Mouse (Mus musculus) kidney, postnatal 0 days (tissue): Measurements from ENCODE around the gene Casp4. TPM values are rescaled to one million over a fixed set of nuclear protein-coding genes. Genes with fewer than 3 reads are reported as not detected.

Source experiments
- ATAC-seq: fragments of 200-750 bp; cut with Nextera tagmentation; replicated peaks from 2 replicates; pipeline ENCODE4 v1.8.0; 2017; ENCODE audit warnings: low read depth, moderate number of reproducible peaks, moderate TSS enrichment, moderate library complexity; ENCODE audit not compliant: low FRiP score
- DNase-seq: peaks from one replicate; pipeline ENCODE4 v3.0.0-alpha.2; 2016; ENCODE audit warnings: low spot score
- H3K27ac ChIP-seq: fragments of 300-500 bp; sonication (generic); 2 replicates; pipeline ENCODE4 v1.5.1; 2014; ENCODE audit warnings: mild to moderate bottlenecking
- H3K27me3 ChIP-seq: fragments of 300-500 bp; sonication (generic); 2 replicates; pipeline ENCODE4 v1.6.1; 2014; ENCODE audit warnings: low read length, mixed read lengths; ENCODE audit not compliant: insufficient read depth
- H3K36me3 ChIP-seq: fragments of 300-500 bp; sonication (generic); 2 replicates; pipeline ENCODE4 v1.6.1; 2014; ENCODE audit warnings: low read length, mixed read lengths; ENCODE audit not compliant: insufficient read depth
- H3K4me1 ChIP-seq: fragments of 300-500 bp; sonication (generic); replicated peaks from 2 replicates; pipeline ENCODE4 v1.6.1; 2014; ENCODE audit warnings: antibody characterized with exemption, low read length, mixed read lengths; ENCODE audit not compliant: insufficient read depth
- H3K4me2 ChIP-seq: fragments of 300-500 bp; sonication (generic); 2 replicates; pipeline ENCODE4 v1.6.1; 2014; ENCODE audit warnings: mild to moderate bottlenecking, low read length, moderate library complexity, mixed read lengths
- H3K4me3 ChIP-seq: fragments of 300-500 bp; sonication (generic); replicated peaks from 2 replicates; pipeline ENCODE4 v1.5.1; 2014; ENCODE audit warnings: low read depth, low read length
- H3K9ac ChIP-seq: fragments of 300-500 bp; sonication (generic); 2 replicates; pipeline ENCODE4 v1.6.1; 2014; ENCODE audit warnings: low read depth, low read length
- H3K9me3 ChIP-seq: fragments of 300-500 bp; sonication (generic); replicated peaks from 2 replicates; pipeline ENCODE4 v1.6.1; 2016; ENCODE audit warnings: low read length, inconsistent platforms, mixed read lengths
- CTCF ChIP-seq: IDR thresholded peaks from 2 replicates; pipeline ENCODE4 v1.5.1; 2016; ENCODE audit warnings: antibody characterized with exemption, low read depth, mild to moderate bottlenecking, moderate library complexity
- WGBS: fragments of 180-500 bp; shearing (Covaris S2); extraction: QIAGEN DNeasy Blood & Tissue Kit; methylation state at CpG from one replicate; pipeline ENCODE4 v1.1.7; 2014; 5-methylcytosine and 5-hydroxymethylcytosine counted together
- polyA plus RNA-seq: library from polyadenylated mRNA; unstranded; fragments of >200 nt; fragmentation: Nextera tagmentation; extraction: Ambion mirVana; gene quantifications from 2 replicates; pipeline ENCODE4 v1.2.1, GENCODE M21; 2015

The Casp4 gene
- polyA plus RNA-seq, 1 experiment from 2014 or later = 6.5 TPM

DNA sequence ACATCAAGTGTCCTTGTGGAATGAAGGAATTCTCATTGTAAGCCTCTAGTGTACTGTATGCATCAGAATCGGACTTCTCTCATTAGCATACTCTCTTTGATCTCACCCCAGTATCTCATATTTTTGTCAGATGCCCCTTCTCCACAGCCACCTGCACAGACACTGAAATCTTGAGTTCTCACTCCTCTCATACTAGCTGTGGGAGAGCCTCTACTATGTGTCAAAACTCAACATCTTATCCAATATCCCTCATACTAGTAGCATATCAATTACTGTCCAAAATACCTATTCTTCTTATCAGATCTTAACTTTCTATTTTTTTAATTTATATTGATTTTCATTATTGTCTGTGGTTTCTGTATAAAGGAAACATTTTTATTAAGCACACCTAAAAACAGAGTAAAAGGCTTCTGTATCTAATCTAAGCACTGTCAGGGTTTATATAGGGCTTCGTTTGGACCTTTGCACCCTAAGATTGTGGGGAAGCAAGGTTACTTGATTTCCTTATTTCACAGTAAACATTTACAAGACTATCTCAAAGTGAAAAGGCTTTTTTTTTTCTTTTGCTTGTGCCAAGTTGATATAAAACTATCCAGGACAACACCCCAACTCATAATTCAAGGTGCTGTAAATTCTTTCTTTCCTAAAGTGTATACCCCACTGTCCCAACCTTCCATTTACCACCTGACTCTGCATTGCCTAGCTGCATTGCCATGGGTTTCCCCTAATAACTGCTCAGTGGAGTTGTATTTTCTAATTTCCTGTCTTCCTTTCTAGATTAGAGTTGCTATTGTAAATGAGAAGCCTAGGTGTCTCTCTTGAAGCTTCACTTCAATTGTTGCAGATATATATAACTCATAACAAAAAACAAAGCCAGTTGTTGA, 12.0 kb upstream of the Casp4 start:
- no peak for ATAC-seq
- DNase-seq = no peak
- H3K27me3 ChIP-seq = no peaks in the 10 kb centered on the region
- no peaks in the 10 kb centered on the region for H3K36me3 ChIP-seq
- no peaks in the 10 kb centered on the region for H3K4me1 ChIP-seq
- H3K4me2 ChIP-seq = no peak overlapping the region
- H3K4me3 ChIP-seq = no peak overlapping the region
- no peaks in the 10 kb centered on the region for H3K9me3 ChIP-seq
- no peak for TF ChIP-seq CTCF
- WGBS = 64% methylated on average over 2 of the region's 2 CpGs
- H3K9ac ChIP-seq = no peak overlapping the region
- no peak overlapping the region for H3K27ac ChIP-seq

GRCm38 (mm10) chr9:5298329-5299131, 10.1 kb upstream of the Casp4 start, which contains the start of gene Casp1:
Casp1 (plus strand) TSS chr9:5298517.
- Histone ChIP-seq H3K27ac (no peak within 1 kb of the TSS), H3K27me3 (no peaks in the 10 kb centered on the region), H3K9ac (no peak within 1 kb of the TSS), H3K4me1 (no peaks in the 10 kb centered on the region), H3K9me3 (no peaks in the 10 kb centered on the region), H3K36me3 (no peaks in the 10 kb centered on the region), H3K4me2 (no peak within 1 kb of the TSS), H3K4me3 (no peak within 1 kb of the TSS)
- no peak for TF ChIP-seq CTCF
- DNase-seq = no peak
- no peak for ATAC-seq
- 75% methylated on average over 11 of the region's 11 CpGs for WGBS

DNA sequence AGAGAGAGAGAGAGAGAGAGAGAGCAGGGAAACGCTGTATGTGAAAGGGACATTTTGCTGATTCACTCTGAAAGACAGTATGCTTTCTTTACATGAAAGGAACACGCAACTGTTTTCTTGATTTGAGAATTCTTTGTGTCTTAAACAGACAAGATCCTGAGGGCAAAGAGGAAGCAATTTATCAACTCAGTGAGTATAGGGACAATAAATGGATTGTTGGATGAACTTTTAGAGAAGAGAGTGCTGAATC, 9.6 kb upstream of the Casp4 start:
- ATAC-seq (no peak), DNase-seq (no peak)
- Histone ChIP-seq H3K4me1 (no peaks in the 10 kb centered on the region), H3K36me3 (no peaks in the 10 kb centered on the region), H3K9ac (no peak overlapping the region), H3K27ac (no peak overlapping the region), H3K4me2 (no peak overlapping the region), H3K4me3 (no peak overlapping the region), H3K9me3 (no peaks in the 10 kb centered on the region), H3K27me3 (no peaks in the 10 kb centered on the region)
- WGBS = 73% methylated on average over 2 of the region's 2 CpGs
- no peak for TF ChIP-seq CTCF

DNA sequence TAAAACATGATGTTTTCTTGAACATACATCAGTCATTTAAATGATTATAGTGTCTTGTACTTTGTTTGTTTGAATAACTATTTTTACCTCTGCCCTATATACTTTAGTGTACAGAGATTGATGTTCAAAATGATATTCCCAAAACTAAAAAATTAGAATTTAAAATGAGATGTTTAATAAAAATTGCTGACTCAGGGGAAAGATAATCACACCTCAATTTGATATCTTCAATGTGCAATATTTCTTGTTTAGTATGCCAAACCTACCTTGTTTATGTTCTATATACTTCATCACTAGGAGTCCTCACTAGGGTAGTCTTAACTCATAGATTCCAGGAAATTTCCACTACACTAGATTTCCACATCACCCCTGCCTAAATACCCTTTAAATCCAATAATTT, 1.5 kb downstream of the Casp4 start:
- Histone ChIP-seq H3K4me3 (no peak overlapping the region), H3K36me3 (no peaks in the 10 kb centered on the region), H3K9ac (no peak overlapping the region), H3K4me2 (no peak overlapping the region), H3K27me3 (no peaks in the 10 kb centered on the region), H3K9me3 (no peaks in the 10 kb centered on the region), H3K27ac (no peak overlapping the region), H3K4me1 (no peaks in the 10 kb centered on the region)
- ATAC-seq (no peak), DNase-seq (no peak)
- TF ChIP-seq CTCF = no peak

DNA sequence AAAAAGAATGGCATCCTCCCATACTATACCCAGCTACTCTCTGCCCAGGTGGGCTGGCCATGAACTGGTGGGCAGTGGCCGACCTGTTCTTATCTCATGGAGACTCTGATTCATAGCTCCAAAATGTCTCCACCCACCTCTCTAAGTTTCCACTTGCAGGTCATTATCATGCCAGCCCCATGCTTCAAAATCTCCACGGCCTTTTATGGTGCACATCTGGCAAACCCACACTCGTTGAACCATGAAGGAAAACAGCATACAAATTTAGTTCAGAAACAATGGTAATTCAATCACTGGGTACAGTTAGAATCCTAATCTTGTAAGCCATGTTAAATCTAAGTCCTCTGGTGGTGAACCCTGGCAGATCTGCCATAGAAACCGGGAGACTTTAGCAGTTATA, 2.8 kb downstream of the Casp4 start:
- WGBS = 58% methylated on average over 4 of the region's 4 CpGs
- no peak overlapping the region for H3K4me2 ChIP-seq
- H3K27ac ChIP-seq = no peak overlapping the region
- H3K4me3 ChIP-seq = no peak overlapping the region
- ATAC-seq (no peak), DNase-seq (no peak)
- no peaks in the 10 kb centered on the region for H3K36me3 ChIP-seq
- H3K4me1 ChIP-seq = no peaks in the 10 kb centered on the region
- no peaks in the 10 kb centered on the region for H3K9me3 ChIP-seq
- H3K9ac ChIP-seq = no peak overlapping the region
- TF ChIP-seq CTCF = no peak
- H3K27me3 ChIP-seq = no peaks in the 10 kb centered on the region

- no peaks in the 10 kb centered on the region for H3K4me1 ChIP-seq
- no peak overlapping the region for H3K27ac ChIP-seq
- ATAC-seq (no peak), DNase-seq (no peak)
- no peaks in the 10 kb centered on the region for H3K27me3 ChIP-seq
- 68% methylated on average over 3 of the region's 3 CpGs for WGBS
- H3K4me2 ChIP-seq = no peak overlapping the region
- no peak overlapping the region for H3K4me3 ChIP-seq
- no peak for TF ChIP-seq CTCF
- H3K9me3 ChIP-seq = no peaks in the 10 kb centered on the region
- H3K9ac ChIP-seq = no peak overlapping the region
- H3K36me3 ChIP-seq = no peaks in the 10 kb centered on the region
Measured at GRCm38 (mm10) chr9:5328204-5328603, 19.6 kb downstream of the Casp4 start.
